Mouse (Mus musculus) C2C12 (cell line): ENCODE measurements at regions not wholly inside any gene's neighbourhood (a gene's known extent, or its start where the extent isn't known, plus 50 kb on each side); places are given as distances from the start of the nearest gene placed in this dataset.

Source experiments
- CTCF ChIP-seq: IDR thresholded peaks from one replicate; pipeline ENCODE4 v1.5.1; 2011; ENCODE audit not compliant: control insufficient read depth, insufficient read depth, insufficient read length
- MYOD1 ChIP-seq: IDR thresholded peaks from one replicate; pipeline ENCODE4 v1.6.1; 2011; ENCODE audit warnings: low read depth; ENCODE audit not compliant: control insufficient read depth, insufficient read length
- USF1 ChIP-seq: IDR thresholded peaks from one replicate; pipeline ENCODE4 v1.6.1; 2011; ENCODE audit warnings: low read depth, mild to moderate bottlenecking, control low read depth, moderate library complexity

DNA sequence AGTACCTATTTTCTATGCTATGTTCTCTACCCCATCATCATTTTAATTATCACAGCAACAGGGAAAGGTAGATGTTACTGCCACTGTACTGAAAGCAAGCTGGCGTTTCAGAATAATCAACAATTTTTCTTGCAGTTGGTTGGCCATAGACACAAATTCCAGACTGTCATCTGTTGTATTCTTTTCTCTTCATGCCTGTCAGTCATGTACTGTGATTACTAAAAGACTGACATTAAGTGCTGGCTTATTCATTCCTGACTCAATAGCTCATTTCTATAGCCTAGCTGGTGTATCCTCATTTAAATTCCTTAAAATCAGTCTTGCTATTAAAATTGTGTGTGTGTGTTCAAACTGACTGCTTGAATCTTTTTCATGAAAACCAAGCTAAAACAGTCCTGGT is 71.4 kb upstream of the Cd28 start:
- TF ChIP-seq CTCF = no peak
- TF ChIP-seq USF1 = no peak
- TF ChIP-seq MYOD1 = no peak
